Mouse (Mus musculus): ENCODE results near the gene Gzme. TPM values are rescaled to one million over a fixed set of nuclear protein-coding genes. Genes with fewer than 3 reads are reported as not detected.

Gene Gzme
- polyA plus RNA-seq, 1 experiment from 2014 or later, result not detected

DNA sequence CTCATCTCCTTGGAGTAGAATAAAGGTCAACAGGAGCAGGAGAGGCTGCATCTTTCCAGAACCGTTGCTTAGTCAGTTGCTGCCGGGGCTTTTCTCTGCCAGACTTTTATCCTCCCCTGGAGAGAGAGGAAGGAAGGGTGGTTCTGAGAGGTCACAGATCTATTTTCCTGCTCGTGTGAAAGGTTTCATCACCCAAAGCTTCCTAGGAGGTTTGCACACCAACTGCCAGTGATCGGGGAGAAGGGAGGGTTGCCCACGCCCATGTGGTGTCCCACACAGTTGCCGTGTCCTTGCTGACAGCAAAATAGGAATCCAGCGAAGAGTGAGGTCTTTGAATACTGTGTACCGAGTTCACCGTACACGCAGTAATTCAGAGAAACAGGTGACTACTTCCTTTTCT lies 18.0 kb downstream of the Gzme start, which contains the start of gene Ctsg:
Ctsg (minus strand) TSS at position 189 of the 400 bp plus-strand sequence.
- 79% methylated on average over 10 of the region's 10 CpGs for WGBS
- no peak for ATAC-seq (ENCODE audit: low FRiP score)

GRCm38 (mm10) chr14:56098940-56099339 lies 21.5 kb downstream of the Gzme start:
- H3K9me3 ChIP-seq, result no peaks in the 10 kb centered on the region
- H3K4me1 ChIP-seq, result no peaks in the 10 kb centered on the region
- no peak for ATAC-seq (ENCODE audit: low FRiP score)
- no peaks in the 10 kb centered on the region for H3K27me3 ChIP-seq
- WGBS, result 83% methylated on average over 4 of the region's 4 CpGs
- no peaks in the 10 kb centered on the region for H3K36me3 ChIP-seq (replicated peaks)
- no peak overlapping the region for H3K27ac ChIP-seq
- H3K4me3 ChIP-seq (replicated peaks), result no peak overlapping the region
- no peak overlapping the region for H3K4me2 ChIP-seq
- no peak overlapping the region for H3K9ac ChIP-seq

More for the DNA sequence above, 18.0 kb downstream of the Gzme start, which contains the start of gene Ctsg:
- Histone ChIP-seq H3K4me3 (replicated peaks) (no peak within 1 kb of the TSS), H3K27me3 (no peaks in the 10 kb centered on the region), H3K4me1 (no peaks in the 10 kb centered on the region), H3K4me2 (no peak within 1 kb of the TSS), H3K27ac (no peak within 1 kb of the TSS), H3K36me3 (replicated peaks) (no peaks in the 10 kb centered on the region), H3K9ac (no peak within 1 kb of the TSS), H3K9me3 (no peaks in the 10 kb centered on the region)

GRCm38 (mm10) chr14:56097597-56097996 lies 22.8 kb downstream of the Gzme start:
- no peak overlapping the region for H3K4me2 ChIP-seq
- WGBS, result 90% methylated on average over 1 of the region's 1 CpGs
- no peak overlapping the region for H3K27ac ChIP-seq
- H3K4me1 ChIP-seq, result no peaks in the 10 kb centered on the region
- no peak overlapping the region for H3K9ac ChIP-seq
- no peaks in the 10 kb centered on the region for H3K27me3 ChIP-seq
- ATAC-seq (ENCODE audit: low FRiP score), result no peak
- no peaks in the 10 kb centered on the region for H3K9me3 ChIP-seq
- H3K36me3 ChIP-seq (replicated peaks), result no peaks in the 10 kb centered on the region
- H3K4me3 ChIP-seq (replicated peaks), result no peak overlapping the region

GRCm38 (mm10) chr14:56093353-56093752 lies 27.1 kb downstream of the Gzme start:
- no peak for ATAC-seq (ENCODE audit: low FRiP score)
- H3K9ac ChIP-seq, result no peak overlapping the region
- H3K4me1 ChIP-seq, result no peaks in the 10 kb centered on the region
- no peak overlapping the region for H3K4me2 ChIP-seq
- no peaks in the 10 kb centered on the region for H3K27me3 ChIP-seq
- no peaks in the 10 kb centered on the region for H3K36me3 ChIP-seq (replicated peaks)
- no peak overlapping the region for H3K4me3 ChIP-seq (replicated peaks)
- H3K9me3 ChIP-seq, result no peaks in the 10 kb centered on the region
- 79% methylated on average over 2 of the region's 2 CpGs for WGBS
- H3K27ac ChIP-seq, result no peak overlapping the region

DNA sequence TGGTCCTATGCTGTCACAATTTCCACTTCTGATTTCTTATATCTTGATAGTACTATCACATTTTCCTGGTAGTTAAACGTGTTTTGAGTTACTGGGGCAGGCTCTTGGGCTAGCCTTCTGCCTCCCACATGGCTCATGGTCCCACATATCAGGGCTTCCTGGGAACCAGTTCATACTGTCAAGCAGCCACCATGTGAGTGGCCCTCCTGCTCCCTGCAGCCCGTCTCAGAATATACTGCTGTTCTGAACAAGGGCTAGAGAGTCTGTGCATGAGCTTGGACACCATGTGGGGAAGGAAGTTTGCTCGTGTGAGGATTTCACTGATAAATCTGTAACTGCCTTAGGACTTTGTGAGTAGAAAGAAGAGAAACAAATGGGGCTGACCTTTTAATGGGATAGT lies 33.7 kb downstream of the Gzme start:
- H3K4me2 ChIP-seq, result no peak overlapping the region
- no peaks in the 10 kb centered on the region for H3K27me3 ChIP-seq
- no peak overlapping the region for H3K9ac ChIP-seq
- H3K27ac ChIP-seq, result no peak overlapping the region
- no peaks in the 10 kb centered on the region for H3K9me3 ChIP-seq
- H3K36me3 ChIP-seq (replicated peaks), result no peaks in the 10 kb centered on the region
- no peak for ATAC-seq (ENCODE audit: low FRiP score)
- H3K4me3 ChIP-seq (replicated peaks), result no peak overlapping the region
- H3K4me1 ChIP-seq, result no peaks in the 10 kb centered on the region
- WGBS, result 79% methylated on average over 3 of the region's 3 CpGs

DNA sequence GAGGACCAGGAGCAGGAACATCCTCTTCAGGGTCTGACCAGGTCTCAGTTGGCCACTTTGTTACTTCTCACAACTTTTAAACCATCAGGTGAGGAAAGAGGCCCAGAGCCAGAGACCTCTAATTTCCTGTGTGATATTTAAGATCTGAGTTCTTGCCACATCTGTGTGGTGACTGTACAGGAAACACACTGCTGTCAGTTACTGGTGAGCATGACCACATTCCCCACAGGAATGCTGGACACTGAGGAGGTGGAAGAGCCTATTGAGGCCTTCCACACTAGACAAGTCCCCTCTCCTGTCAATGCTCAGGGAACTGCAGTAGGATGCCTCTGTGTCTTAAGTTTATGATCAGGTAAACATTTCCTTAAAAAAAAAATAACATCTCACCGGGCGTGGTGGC lies 35.3 kb downstream of the Gzme start, which contains the start of gene Mcpt8:
Mcpt8 (minus strand) TSS at position 107 of the 400 bp plus-strand sequence.
- Histone ChIP-seq H3K4me2 (no peak within 1 kb of the TSS), H3K9ac (no peak within 1 kb of the TSS), H3K27ac (no peak within 1 kb of the TSS), H3K4me1 (no peaks in the 10 kb centered on the region), H3K9me3 (no peaks in the 10 kb centered on the region), H3K4me3 (replicated peaks) (no peak within 1 kb of the TSS), H3K36me3 (replicated peaks) (no peaks in the 10 kb centered on the region), H3K27me3 (no peaks in the 10 kb centered on the region)
- ATAC-seq (ENCODE audit: low FRiP score), result no peak
- 95% methylated on average over 2 of the region's 2 CpGs for WGBS

- Histone ChIP-seq H3K27me3 (no peaks in the 10 kb centered on the region), H3K4me2 (no peak overlapping the region), H3K4me3 (replicated peaks) (no peak overlapping the region), H3K9ac (no peak overlapping the region), H3K27ac (no peak overlapping the region), H3K9me3 (no peaks in the 10 kb centered on the region), H3K4me1 (no peaks in the 10 kb centered on the region), H3K36me3 (replicated peaks) (no peaks in the 10 kb centered on the region)
- WGBS, result 72% methylated on average over 4 of the region's 4 CpGs
- ATAC-seq (ENCODE audit: low FRiP score), result no peak
Measured at GRCm38 (mm10) chr14:56082016-56082415, 38.4 kb downstream of the Gzme start.

Small RNA genes within 50 kb of the gene (microRNA-seq; reads per million reads assigned to microRNA genes)
- gene Mir6949, result not detected

Other genes starting within 250 kb of the Gzme start
- 0.04 and 0.27 TPM in 2 replicates for gene Cbln3, start 236.2 kb downstream of the Gzme start, polyA plus RNA-seq (2016; fragmentation: Nextera tagmentation; extraction: Ambion mirVana)
- 18.9 and 21.2 TPM in 2 replicates for gene Khnyn, start 235.7 kb downstream of the Gzme start, polyA plus RNA-seq (2016; fragmentation: Nextera tagmentation; extraction: Ambion mirVana)
- gene Sdr39u1, start 220.3 kb downstream of the Gzme start, polyA plus RNA-seq (2016; fragmentation: Nextera tagmentation; extraction: Ambion mirVana), result 42.6 and 51.0 TPM in 2 replicates
- not detected in 2 replicates for gene Cma1, start 175.9 kb downstream of the Gzme start, polyA plus RNA-seq (2016; fragmentation: Nextera tagmentation; extraction: Ambion mirVana)
- gene Cma2, start 169.6 kb downstream of the Gzme start, polyA plus RNA-seq (2016; fragmentation: Nextera tagmentation; extraction: Ambion mirVana), result not detected in 2 replicates
- not detected in 2 replicates for gene Mcpt1, start 102.7 kb downstream of the Gzme start, polyA plus RNA-seq (2016; fragmentation: Nextera tagmentation; extraction: Ambion mirVana)
- gene Mcpt9, start 90.1 kb downstream of the Gzme start, polyA plus RNA-seq (2016; fragmentation: Nextera tagmentation; extraction: Ambion mirVana), result not detected in 2 replicates
- not detected in 2 replicates for gene Mcpt2, start 78.6 kb downstream of the Gzme start, polyA plus RNA-seq (2016; fragmentation: Nextera tagmentation; extraction: Ambion mirVana)
- not detected in 2 replicates for gene Mcpt4, start 58.3 kb downstream of the Gzme start, polyA plus RNA-seq (2016; fragmentation: Nextera tagmentation; extraction: Ambion mirVana)
- gene Mcpt8, start 35.4 kb downstream of the Gzme start, polyA plus RNA-seq (2016; fragmentation: Nextera tagmentation; extraction: Ambion mirVana), result not detected in 2 replicates
- not detected in 2 replicates for gene Ctsg, start 18.1 kb downstream of the Gzme start, polyA plus RNA-seq (2016; fragmentation: Nextera tagmentation; extraction: Ambion mirVana)
- gene Gzmd, start 12.0 kb upstream of the Gzme start, polyA plus RNA-seq (2016; fragmentation: Nextera tagmentation; extraction: Ambion mirVana), result not detected in 2 replicates
- not detected in 2 replicates for gene Gzmg, start 39.0 kb upstream of the Gzme start, polyA plus RNA-seq (2016; fragmentation: Nextera tagmentation; extraction: Ambion mirVana)
- gene Gzmn, start 54.0 kb upstream of the Gzme start, polyA plus RNA-seq (2016; fragmentation: Nextera tagmentation; extraction: Ambion mirVana), result not detected in 2 replicates
- gene Gzmf, start 90.8 kb upstream of the Gzme start, polyA plus RNA-seq (2016; fragmentation: Nextera tagmentation; extraction: Ambion mirVana), result not detected in 2 replicates
- gene Gzmc, start 114.0 kb upstream of the Gzme start, polyA plus RNA-seq (2016; fragmentation: Nextera tagmentation; extraction: Ambion mirVana), result not detected in 2 replicates
- not detected in 2 replicates for gene Gzmb, start 141.6 kb upstream of the Gzme start, polyA plus RNA-seq (2016; fragmentation: Nextera tagmentation; extraction: Ambion mirVana)
- gene Atp12a, start 244.4 kb upstream of the Gzme start, polyA plus RNA-seq (2016; fragmentation: Nextera tagmentation; extraction: Ambion mirVana), result 0.06 and 0.10 TPM in 2 replicates